Mouse (Mus musculus) E14TG2a.4 (cell line): ENCODE results near the gene Gpr21.

Source experiments
- CTCF ChIP-seq: conservative IDR thresholded peaks from 2 replicates; pipeline ENCODE4 v1.5.1; 2014; ENCODE audit warnings: low read length
- NANOG ChIP-seq: IDR thresholded peaks from 2 replicates; pipeline ENCODE4 v1.6.1; 2014; ENCODE audit warnings: borderline replicate concordance, low read length, mixed read lengths
- POU5F1 ChIP-seq: IDR thresholded peaks from 2 replicates; pipeline ENCODE4 v1.6.1; 2014; ENCODE audit warnings: low read length, borderline replicate concordance

- TF ChIP-seq CTCF: no peak
- TF ChIP-seq NANOG: no peak
- no peak for TF ChIP-seq POU5F1
Measured at GRCm38 (mm10) chr2:37529397-37529796, 13.3 kb downstream of the Gpr21 start.
